Mouse (Mus musculus): Measurements from ENCODE around the gene Ly6g6e.

Ly6g6e gene

GRCm38 (mm10) chr17:35057090-35057489 lies 19.6 kb upstream of the Ly6g6e start:
- Histone ChIP-seq H3K36me3 (ENCODE audit: insufficient read depth, low read length) (peaks cover 80% of the 10 kb centered on the region), H3K4me1 (replicated peaks; ENCODE audit: low read depth, low read length) (peaks cover 71% of the 10 kb centered on the region), H3K9me3 (ENCODE audit: low read length) (no peaks in the 10 kb centered on the region), H3K4me3 (replicated peaks; ENCODE audit: low read length) (no peak overlapping the region), H3K27me3 (ENCODE audit: insufficient read depth, low read length) (peaks cover 6% of the 10 kb centered on the region)
- no peak for TF ChIP-seq POU5F1 (IDR thresholded peaks at IDR 0.05; ENCODE audit: borderline replicate concordance, low read length)
- TF ChIP-seq CTCF (conservative IDR thresholded peaks at IDR 0.05; ENCODE audit: low read length): no peak
- no peak for TF ChIP-seq NANOG (IDR thresholded peaks at IDR 0.05; ENCODE audit: borderline replicate concordance, low read length)

- peak overlapping the region; percentile 92; the same call in 1 of the 2 replicates for H3K4me3 ChIP-seq (replicated peaks; ENCODE audit: low read length)
- TF ChIP-seq NANOG (IDR thresholded peaks at IDR 0.05; ENCODE audit: borderline replicate concordance, low read length) (no peak), CTCF (conservative IDR thresholded peaks at IDR 0.05; ENCODE audit: low read length) (no peak), POU5F1 (IDR thresholded peaks at IDR 0.05; ENCODE audit: borderline replicate concordance, low read length) (no peak)
- no peaks in the 10 kb centered on the region for H3K9me3 ChIP-seq (ENCODE audit: low read length)
- H3K36me3 ChIP-seq (ENCODE audit: insufficient read depth, low read length): peaks cover 75% of the 10 kb centered on the region
- peaks cover 6% of the 10 kb centered on the region for H3K27me3 ChIP-seq (ENCODE audit: insufficient read depth, low read length)
- H3K4me1 ChIP-seq (replicated peaks; ENCODE audit: low read depth, low read length): peaks cover 71% of the 10 kb centered on the region
These were observed 18.4 kb upstream of the Ly6g6e start for GRCm38 (mm10) chr17:35058316-35058715.

GRCm38 (mm10) chr17:35058911-35059892 lies 17.5 kb upstream of the Ly6g6e start, which contains the start of gene Ddah2:
Gene Ddah2, plus strand, starts transcription at chr17:35059035.
- no peaks in the 10 kb centered on the region for H3K9me3 ChIP-seq (ENCODE audit: low read length)
- peak within 1 kb of the TSS; percentile 92 for H3K4me3 ChIP-seq (replicated peaks; ENCODE audit: low read length)
- peaks cover 6% of the 10 kb centered on the region for H3K27me3 ChIP-seq (ENCODE audit: insufficient read depth, low read length)
- TF ChIP-seq NANOG (IDR thresholded peaks at IDR 0.05; ENCODE audit: borderline replicate concordance, low read length) (no peak), CTCF (conservative IDR thresholded peaks at IDR 0.05; ENCODE audit: low read length) (peak; percentile 35), POU5F1 (IDR thresholded peaks at IDR 0.05; ENCODE audit: borderline replicate concordance, low read length) (no peak)
- peaks cover 72% of the 10 kb centered on the region for H3K4me1 ChIP-seq (replicated peaks; ENCODE audit: low read depth, low read length)
- H3K36me3 ChIP-seq (ENCODE audit: insufficient read depth, low read length): peaks cover 69% of the 10 kb centered on the region

- Histone ChIP-seq H3K27me3 (ENCODE audit: insufficient read depth, low read length) (peaks cover 6% of the 10 kb centered on the region), H3K9me3 (ENCODE audit: low read length) (no peaks in the 10 kb centered on the region), H3K36me3 (ENCODE audit: insufficient read depth, low read length) (peaks cover 62% of the 10 kb centered on the region), H3K4me1 (replicated peaks; ENCODE audit: low read depth, low read length) (peaks cover 75% of the 10 kb centered on the region), H3K4me3 (replicated peaks; ENCODE audit: low read length) (peak overlapping the region; percentile 92)
- TF ChIP-seq POU5F1 (IDR thresholded peaks at IDR 0.05; ENCODE audit: borderline replicate concordance, low read length) (no peak), NANOG (IDR thresholded peaks at IDR 0.05; ENCODE audit: borderline replicate concordance, low read length) (no peak), CTCF (conservative IDR thresholded peaks at IDR 0.05; ENCODE audit: low read length) (no peak)
These were observed 16.6 kb upstream of the Ly6g6e start for GRCm38 (mm10) chr17:35060071-35060470.

GRCm38 (mm10) chr17:35060737-35061297 lies 15.9 kb upstream of the Ly6g6e start:
- Histone ChIP-seq H3K27me3 (ENCODE audit: insufficient read depth, low read length) (peaks cover 9% of the 10 kb centered on the region), H3K4me3 (replicated peaks; ENCODE audit: low read length) (peak overlapping the region; percentile 92), H3K9me3 (ENCODE audit: low read length) (no peaks in the 10 kb centered on the region), H3K36me3 (ENCODE audit: insufficient read depth, low read length) (peaks cover 54% of the 10 kb centered on the region), H3K4me1 (replicated peaks; ENCODE audit: low read depth, low read length) (peaks cover 76% of the 10 kb centered on the region)
- TF ChIP-seq CTCF (conservative IDR thresholded peaks at IDR 0.05; ENCODE audit: low read length) (no peak), POU5F1 (IDR thresholded peaks at IDR 0.05; ENCODE audit: borderline replicate concordance, low read length) (no peak), NANOG (IDR thresholded peaks at IDR 0.05; ENCODE audit: borderline replicate concordance, low read length) (no peak)

- peaks cover 75% of the 10 kb centered on the region for H3K4me1 ChIP-seq (replicated peaks; ENCODE audit: low read depth, low read length)
- TF ChIP-seq CTCF (conservative IDR thresholded peaks at IDR 0.05; ENCODE audit: low read length) (no peak), NANOG (IDR thresholded peaks at IDR 0.05; ENCODE audit: borderline replicate concordance, low read length) (no peak)
- H3K4me3 ChIP-seq (replicated peaks; ENCODE audit: low read length): peak overlapping the region; percentile 92
- peaks cover 49% of the 10 kb centered on the region for H3K36me3 ChIP-seq (ENCODE audit: insufficient read depth, low read length)
- H3K9me3 ChIP-seq (ENCODE audit: low read length): no peaks in the 10 kb centered on the region
- H3K27me3 ChIP-seq (ENCODE audit: insufficient read depth, low read length): peaks cover 10% of the 10 kb centered on the region
These were observed 15.4 kb upstream of the Ly6g6e start for GRCm38 (mm10) chr17:35061299-35061698.

GRCm38 (mm10) chr17:35063466-35063865 lies 13.2 kb upstream of the Ly6g6e start:
- Histone ChIP-seq H3K4me1 (replicated peaks; ENCODE audit: low read depth, low read length) (peaks cover 81% of the 10 kb centered on the region), H3K9me3 (ENCODE audit: low read length) (no peaks in the 10 kb centered on the region), H3K27me3 (ENCODE audit: insufficient read depth, low read length) (peaks cover 32% of the 10 kb centered on the region), H3K36me3 (ENCODE audit: insufficient read depth, low read length) (peaks cover 29% of the 10 kb centered on the region), H3K4me3 (replicated peaks; ENCODE audit: low read length) (0 out of 2 replicates have a peak overlapping the region, but pooled peaks have one; percentile 4)
- TF ChIP-seq CTCF (conservative IDR thresholded peaks at IDR 0.05; ENCODE audit: low read length): no peak

- peaks cover 26% of the 10 kb centered on the region for H3K36me3 ChIP-seq (ENCODE audit: insufficient read depth, low read length)
- TF ChIP-seq CTCF (conservative IDR thresholded peaks at IDR 0.05; ENCODE audit: low read length) (no peak), NANOG (IDR thresholded peaks at IDR 0.05; ENCODE audit: borderline replicate concordance, low read length) (no peak), POU5F1 (IDR thresholded peaks at IDR 0.05; ENCODE audit: borderline replicate concordance, low read length) (no peak)
These were observed 12.3 kb upstream of the Ly6g6e start for GRCm38 (mm10) chr17:35064378-35064877.

More at GRCm38 (mm10) chr17:35064378-35064877, 12.3 kb upstream of the Ly6g6e start:
- Histone ChIP-seq H3K4me3 (replicated peaks; ENCODE audit: low read length) (peak overlapping the region; percentile 76), H3K4me1 (replicated peaks; ENCODE audit: low read depth, low read length) (peaks cover 87% of the 10 kb centered on the region), H3K27me3 (ENCODE audit: insufficient read depth, low read length) (peaks cover 40% of the 10 kb centered on the region), H3K9me3 (ENCODE audit: low read length) (no peaks in the 10 kb centered on the region)
